Mouse (Mus musculus) liver, embryonic 14.5 days (tissue): ENCODE data around the gene Rspo1. TPM values are rescaled to one million over a fixed set of nuclear protein-coding genes. Genes with fewer than 3 reads are reported as not detected.

Source experiments
- ATAC-seq: fragments of 200-750 bp; cut with Nextera tagmentation; 2 replicates; pipeline ENCODE4 v1.8.0; 2017; ENCODE audit warnings: moderate number of reproducible peaks, mild to moderate bottlenecking, moderate library complexity; ENCODE audit not compliant: insufficient read depth
- DNase-seq, 3 experiments: peaks; one replicate each; pipeline ENCODE4 v3.0.0-alpha.2; 2012 to 2013; ENCODE audit warnings: low read depth in 3 of 3, low spot score in 3 of 3
- H3K27ac ChIP-seq: fragments of 300-500 bp; sonication (generic); 2 replicates; pipeline ENCODE4 v1.5.1; 2014; ENCODE audit warnings: moderate library complexity, mild to moderate bottlenecking, control low read depth, inconsistent platforms
- H3K27me3 ChIP-seq: fragments of 300-500 bp; sonication (generic); 2 replicates; pipeline ENCODE4 v1.6.1; 2014; ENCODE audit warnings: mild to moderate bottlenecking, low read length, moderate library complexity; ENCODE audit not compliant: control insufficient read depth, insufficient read depth
- H3K36me3 ChIP-seq: fragments of 300-500 bp; sonication (generic); replicated peaks from 2 replicates; pipeline ENCODE4 v1.6.1; 2014; ENCODE audit warnings: low read depth; ENCODE audit not compliant: control insufficient read depth, insufficient read depth
- H3K4me1 ChIP-seq, 2 experiments: fragments of 200-500 bp in 1 of 2; fragments of 300-500 bp in 1 of 2; sonication (generic) in 1 of 2; replicated peaks; 2 replicates each; pipeline ENCODE4 v1.6.1; 2012 to 2014; ENCODE audit warnings: antibody characterized with exemption in 1 of 2, inconsistent platforms in 1 of 2, low read length in 1 of 2; ENCODE audit not compliant: control insufficient read depth in 2 of 2, insufficient read depth in 2 of 2
- H3K4me2 ChIP-seq: fragments of 300-500 bp; sonication (generic); 2 replicates; pipeline ENCODE4 v1.6.1; 2014; ENCODE audit warnings: low read depth, mild to moderate bottlenecking, control low read depth, moderate library complexity
- H3K4me3 ChIP-seq, 2 experiments: fragments of 200-500 bp in 1 of 2; fragments of 300-500 bp in 1 of 2; sonication (generic) in 1 of 2; 2 replicates each; pipeline ENCODE4 v1.5.1; 2012 to 2014; ENCODE audit warnings: low read depth in 2 of 2, low read length in 2 of 2, mild to moderate bottlenecking in 2 of 2, control low read depth in 1 of 2, inconsistent platforms in 1 of 2, moderate library complexity in 1 of 2; ENCODE audit not compliant: insufficient read depth in 1 of 2
- H3K9ac ChIP-seq: fragments of 300-500 bp; sonication (generic); replicated peaks from 2 replicates; pipeline ENCODE4 v1.6.1; 2014; ENCODE audit warnings: mild to moderate bottlenecking, control low read depth, moderate library complexity
- H3K9me3 ChIP-seq: fragments of 300-500 bp; sonication (generic); 2 replicates; pipeline ENCODE4 v1.6.1; 2016; ENCODE audit warnings: low read length, mixed read lengths; ENCODE audit not compliant: control insufficient read depth
- CTCF ChIP-seq: IDR thresholded peaks from 2 replicates; pipeline ENCODE4 v1.5.1; 2016; ENCODE audit warnings: antibody characterized with exemption, low read depth, control low read depth
- EP300 ChIP-seq: IDR thresholded peaks from 2 replicates; pipeline ENCODE4 v1.6.1; 2016; ENCODE audit warnings: antibody characterized with exemption, low read depth
- WGBS: fragments of 180-500 bp; shearing (Covaris S2); extraction: QIAGEN DNeasy Blood & Tissue Kit; methylation state at CpG from one replicate; pipeline ENCODE4 v1.1.7; 2014; ENCODE audit not compliant: insufficient replicate concordance; 5-methylcytosine and 5-hydroxymethylcytosine counted together
- polyA plus RNA-seq, 2 experiments: library from polyadenylated mRNA; depleted of rRNA in 1 of 2; stranded (reverse) in 1 of 2; unstranded in 1 of 2; fragments of >200 nt; fragmentation: Nextera tagmentation in 1 of 2; extraction: Ambion mirVana in 1 of 2; gene quantifications; 2 replicates each; pipeline versions ENCODE4 v1.2.1 to v1.2.3; 2012 to 2014

Gene Rspo1
- polyA plus RNA-seq, 2 experiments: 0.51 to 0.68 TPM

DNA sequence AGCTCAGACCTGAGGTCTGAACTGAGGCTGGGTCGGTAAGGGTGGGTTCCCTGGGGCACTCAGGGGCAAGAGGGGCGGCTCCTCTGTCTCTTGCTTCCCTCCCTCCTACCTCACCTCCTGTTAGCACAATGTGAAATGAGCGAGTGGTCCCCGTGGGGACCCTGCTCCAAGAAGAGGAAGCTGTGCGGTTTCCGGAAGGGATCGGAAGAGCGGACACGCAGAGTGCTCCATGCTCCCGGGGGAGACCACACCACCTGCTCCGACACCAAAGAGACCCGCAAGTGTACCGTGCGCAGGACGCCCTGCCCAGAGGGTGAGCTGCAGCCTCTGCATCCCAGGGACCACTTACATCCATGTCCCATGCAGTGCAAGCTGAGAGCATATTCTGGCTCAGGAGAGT lies 21.2 kb downstream of the Rspo1 start:
- Histone ChIP-seq H3K4me1 (no peaks in the 10 kb centered on the region), H3K36me3 (no peaks in the 10 kb centered on the region), H3K27ac (no peak overlapping the region), H3K27me3 (peaks cover 7% of the 10 kb centered on the region), H3K9me3 (no peaks in the 10 kb centered on the region), H3K4me3 (no peak overlapping the region), H3K4me2 (no peak overlapping the region), H3K9ac (no peak overlapping the region)
- 31% methylated on average over 15 of the region's 15 CpGs for WGBS
- ATAC-seq (no peak), DNase-seq (no peak)
- TF ChIP-seq CTCF (no peak), EP300 (no peak)

DNA sequence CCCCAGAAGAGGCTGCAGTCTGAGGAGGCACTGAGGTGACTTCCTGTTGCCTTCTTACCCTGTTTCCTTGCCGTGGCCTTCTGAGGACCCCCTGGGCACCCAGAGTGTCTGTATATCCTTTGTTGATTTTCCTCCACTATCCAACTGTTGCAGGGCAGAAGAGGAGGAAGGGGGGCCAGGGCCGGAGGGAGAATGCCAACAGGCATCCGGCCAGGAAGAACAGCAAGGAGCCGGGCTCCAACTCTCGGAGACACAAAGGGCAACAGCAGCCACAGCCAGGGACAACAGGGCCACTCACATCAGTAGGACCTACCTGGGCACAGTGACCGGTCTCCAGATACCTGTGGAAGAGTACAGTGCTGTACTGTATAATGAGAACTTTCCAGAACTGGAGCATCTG lies 22.0 kb downstream of the Rspo1 start:
- no peaks in the 10 kb centered on the region for H3K4me1 ChIP-seq
- H3K4me2 ChIP-seq: no peak overlapping the region
- no peak for DNase-seq
- ATAC-seq: no peak
- H3K27me3 ChIP-seq: peaks cover 7% of the 10 kb centered on the region
- H3K4me3 ChIP-seq: no peak overlapping the region
- H3K27ac ChIP-seq: no peak overlapping the region
- H3K9me3 ChIP-seq: no peaks in the 10 kb centered on the region
- 32% methylated on average over 6 of the region's 6 CpGs for WGBS
- H3K9ac ChIP-seq: no peak overlapping the region
- no peaks in the 10 kb centered on the region for H3K36me3 ChIP-seq
- TF ChIP-seq CTCF (no peak), EP300 (no peak)

DNA sequence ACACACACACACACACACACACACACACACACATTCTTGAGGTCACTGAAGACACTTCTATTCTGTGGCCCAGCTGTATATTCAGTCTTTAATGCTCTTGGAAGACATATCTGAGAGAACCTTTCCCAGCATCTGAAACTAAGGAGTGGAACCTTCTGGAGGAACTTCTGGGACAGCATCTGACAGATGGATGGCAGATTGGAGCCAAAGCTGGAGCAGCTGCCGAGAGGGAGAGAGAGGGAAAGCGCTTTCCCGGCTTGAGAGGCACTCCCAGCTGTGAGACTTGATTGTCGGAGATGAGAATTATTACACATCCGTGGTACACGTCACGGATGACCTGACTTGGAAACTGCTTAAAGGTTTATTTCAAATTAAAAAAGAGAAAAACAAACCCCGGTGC lies 22.5 kb downstream of the Rspo1 start:
- ATAC-seq: no peak

DNA sequence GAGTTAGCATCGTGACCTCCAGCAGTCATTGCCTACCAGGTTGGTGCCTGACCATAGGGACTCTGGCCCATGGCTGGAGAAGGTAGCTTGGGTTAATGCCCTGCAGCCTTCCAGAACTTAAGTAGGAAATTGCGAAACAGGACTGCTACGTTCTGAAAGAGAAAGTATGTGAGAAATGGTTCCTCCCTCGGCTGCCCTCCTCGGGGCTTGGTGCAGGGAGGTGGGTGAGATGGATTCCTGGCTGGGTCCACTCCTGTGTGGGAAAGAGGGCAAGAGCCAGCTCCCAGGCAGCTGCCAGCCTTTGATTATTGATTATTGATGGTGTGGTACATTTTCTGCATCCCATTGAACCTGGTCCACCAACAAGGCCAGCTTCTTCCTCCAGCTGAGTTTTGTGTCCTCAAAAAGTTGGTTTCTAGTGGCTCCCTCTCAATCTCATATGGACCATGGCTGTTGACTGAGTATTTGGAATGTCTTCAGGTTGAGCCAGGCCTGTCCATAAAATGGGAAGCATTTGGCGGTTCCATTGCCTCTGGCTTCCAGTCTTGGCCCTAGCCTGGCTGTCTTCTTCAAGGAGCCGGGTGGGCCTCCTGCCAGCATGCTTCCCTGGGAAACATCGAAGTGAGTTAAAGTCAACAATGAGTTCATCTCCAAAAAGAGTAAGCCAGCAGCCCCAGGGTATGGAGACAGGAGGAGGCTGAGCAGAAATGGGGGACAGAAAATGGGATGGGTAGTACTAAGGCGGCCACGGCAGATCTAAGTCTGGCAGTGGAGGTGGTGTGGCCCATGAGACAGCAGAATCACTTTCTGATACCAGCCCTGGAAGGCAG lies 29.8 kb downstream of the Rspo1 start, which contains the start of gene Gnl2:
Gene Gnl2 (plus strand): TSS at position 780 of the 830 bp plus-strand sequence.
- Histone ChIP-seq H3K4me1 (no peaks in the 10 kb centered on the region), H3K4me3 (no peak within 1 kb of the TSS), H3K36me3 (no peaks in the 10 kb centered on the region), H3K4me2 (no peak within 1 kb of the TSS), H3K9ac (no peak within 1 kb of the TSS), H3K27ac (no peak within 1 kb of the TSS), H3K9me3 (no peaks in the 10 kb centered on the region), H3K27me3 (no peaks in the 10 kb centered on the region)
- no peak for ATAC-seq
- 50% methylated on average over 10 of the region's 10 CpGs for WGBS
- DNase-seq: no peak
- TF ChIP-seq EP300 (no peak), CTCF (no peak)

More for the DNA sequence above, 22.5 kb downstream of the Rspo1 start:
- no peak for DNase-seq
- TF ChIP-seq EP300 (no peak), CTCF (no peak)
- Histone ChIP-seq H3K27me3 (peaks cover 7% of the 10 kb centered on the region), H3K4me2 (no peak overlapping the region), H3K9ac (no peak overlapping the region), H3K36me3 (no peaks in the 10 kb centered on the region), H3K9me3 (no peaks in the 10 kb centered on the region), H3K4me1 (no peaks in the 10 kb centered on the region), H3K27ac (no peak overlapping the region), H3K4me3 (no peak overlapping the region)
- 57% methylated on average over 8 of the region's 8 CpGs for WGBS

GRCm38 (mm10) chr4:125017431-125017830 lies 31.2 kb downstream of the Rspo1 start:
- no peak overlapping the region for H3K9ac ChIP-seq
- H3K36me3 ChIP-seq: no peaks in the 10 kb centered on the region
- TF ChIP-seq EP300 (no peak), CTCF (no peak)
- no peak overlapping the region for H3K4me2 ChIP-seq
- H3K27me3 ChIP-seq: no peaks in the 10 kb centered on the region
- H3K27ac ChIP-seq: no peak overlapping the region
- H3K4me3 ChIP-seq: no peak overlapping the region
- WGBS: 66% methylated on average over 11 of the region's 11 CpGs
- H3K9me3 ChIP-seq: no peaks in the 10 kb centered on the region
- ATAC-seq: no peak
- H3K4me1 ChIP-seq: no peaks in the 10 kb centered on the region
- DNase-seq: no peak
